Mouse (Mus musculus): ENCODE measurements around the gene Mturn.

DNA sequence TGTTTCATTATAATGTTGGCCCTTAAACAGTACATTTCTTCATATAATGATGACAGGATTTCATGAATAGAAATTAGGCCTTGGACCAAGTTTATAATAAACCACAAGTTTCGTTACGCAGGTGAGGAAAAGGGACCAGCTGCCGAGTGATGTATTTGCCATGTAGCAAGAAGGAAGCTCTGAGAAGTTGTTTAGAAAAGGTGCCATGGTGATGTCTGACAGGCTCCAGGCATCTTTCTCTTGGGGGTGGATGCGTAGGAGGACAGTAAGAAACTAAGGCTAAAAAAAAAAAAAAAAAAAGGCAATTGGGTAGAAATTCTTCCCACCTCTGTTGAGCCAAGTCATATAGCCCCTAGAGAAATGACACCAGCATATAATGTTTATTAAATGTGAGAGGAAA, 70.2 kb downstream of the Mturn start:
- TF ChIP-seq POLR2A (IDR thresholded peaks at IDR 0.05; ENCODE audit: borderline replicate concordance, insufficient read depth, low read length), result no peak
- no peak for TF ChIP-seq CTCF (IDR thresholded peaks at IDR 0.05; ENCODE audit: borderline replicate concordance, insufficient read depth, low read depth, low read length)

Data from cerebellum, adult 2 months (tissue).